Mouse (Mus musculus) left cerebral cortex, adult 2 months (tissue): ENCODE data around the gene Ankrd65. TPM values are rescaled to one million over a fixed set of nuclear protein-coding genes. Genes with fewer than 3 reads are reported as not detected.

Experiments used
- DNase-seq, 2 experiments: peaks; one replicate each; pipeline ENCODE4 v3.0.0; 2021 to 2022; ENCODE audit warnings: low spot score in 2 of 2, mixed read lengths in 1 of 2; ENCODE audit errors: extremely low spot score in 1 of 2
- H3K27ac ChIP-seq: fragments of 200-600 bp; 2 replicates; pipeline ENCODE4 v1.8.1; 2022
- H3K4me3 ChIP-seq: fragments of 200-600 bp; 2 replicates; pipeline ENCODE4 v1.8.1; 2022
- CTCF ChIP-seq: fragments of 200-600 bp; IDR thresholded peaks from 2 replicates; pipeline ENCODE4 v1.8.1; 2022; ENCODE audit warnings: antibody characterized with exemption, mild to moderate bottlenecking, moderate library complexity
- intact Hi-C: fragments of 180-260 bp; cut with DNase I; formaldehyde crosslinking; loops from one replicate; pipeline ENCODE4 v1.15.1; 2025
- microRNA-seq, 2 experiments: library from miRNA; unstranded; fragments of <30 nt; microRNA quantifications; one replicate each; pipeline ENCODE4 v1.2.0; 2021
- total RNA-seq, 2 experiments: library from RNA; stranded (reverse); gene quantifications; 2 replicates each; pipeline ENCODE4 v1.2.3; 2021

Ankrd65 gene
- total RNA-seq, 2 experiments from 2014 or later = 0.29 TPM; not detected in 1

GRCm38 (mm10) chr4:155841003-155841454 is 50.8 kb downstream of the Ankrd65 start:
- peak overlapping the region; percentile 38 for H3K4me3 ChIP-seq
- intact Hi-C loops = no loop called here
- DNase-seq = peak in 1 of 2 experiments; percentile 36
- TF ChIP-seq CTCF = peak; percentile 22
- H3K27ac ChIP-seq = no peak overlapping the region

GRCm38 (mm10) chr4:155841651-155842270 is 51.5 kb downstream of the Ankrd65 start:
- Histone ChIP-seq H3K4me3 (no peak overlapping the region), H3K27ac (no peak overlapping the region)
- intact Hi-C loops = no loop called here
- no peak for TF ChIP-seq CTCF
- DNase-seq = no peak

- DNase-seq = no peak
- TF ChIP-seq CTCF = no peak
- intact Hi-C loops = no loop called here
- no peak overlapping the region for H3K27ac ChIP-seq
- H3K4me3 ChIP-seq = no peak overlapping the region
Observed at GRCm38 (mm10) chr4:155843231-155843630, 53.0 kb downstream of the Ankrd65 start.

GRCm38 (mm10) chr4:155846871-155847578 is 56.8 kb downstream of the Ankrd65 start, which contains the start of gene Dvl1:
Gene Dvl1 (plus strand): TSS chr4:155847402.
- intact Hi-C loops = loop anchor here (2.0 kb wide), 1 partner anchor 16 kb away; the partner anchor contains the start of gene Aurkaip1
- DNase-seq = peak; percentile 94 to 99
- Histone ChIP-seq H3K4me3 (peak within 1 kb of the TSS; percentile 77), H3K27ac (peak within 1 kb of the TSS; percentile 91)
- TF ChIP-seq CTCF = peak; percentile 51

GRCm38 (mm10) chr4:155847591-155848352 is 57.5 kb downstream of the Ankrd65 start:
- intact Hi-C loops = loop anchor here (2.0 kb wide), 1 partner anchor 17 kb away; the partner anchor contains the start of gene Aurkaip1

GRCm38 (mm10) chr4:155848434-155849095 is 58.3 kb downstream of the Ankrd65 start:
- intact Hi-C loops = no loop called here
- TF ChIP-seq CTCF = no peak
- peak overlapping the region; percentile 77 for H3K4me3 ChIP-seq
- DNase-seq = no peak
- no peak overlapping the region; the same call in 1 of the 2 replicates for H3K27ac ChIP-seq

More at GRCm38 (mm10) chr4:155847591-155848352, 57.5 kb downstream of the Ankrd65 start:
- Histone ChIP-seq H3K4me3 (peak overlapping the region; percentile 77), H3K27ac (peak overlapping the region; percentile 75)
- TF ChIP-seq CTCF = no peak
- DNase-seq = peak in 1 of 2 experiments; percentile 32

Small RNA genes within 50 kb of the gene (microRNA-seq; reads per million reads assigned to microRNA genes)
- gene Gm27743 = 0 reads per million in 2 experiments

Other genes with a start within 250 kb of the Ankrd65 start
- gene Nadk, start 228.1 kb upstream of the Ankrd65 start, total RNA-seq = 10 to 100 TPM; 55.9 to 58.2 TPM
- 10 to 100 TPM; 47.3 to 50.5 TPM for gene Slc35e2, start 189.0 kb upstream of the Ankrd65 start, total RNA-seq
- 10 to 100 TPM; 46.8 to 56.0 TPM for gene Cdk11b, start 165.6 kb upstream of the Ankrd65 start, total RNA-seq
- not detected for gene Gm10563, start 145.0 kb upstream of the Ankrd65 start, total RNA-seq
- gene Mmp23, start 137.1 kb upstream of the Ankrd65 start, total RNA-seq = 1 to 10 TPM; 4.1 to 5.4 TPM
- gene Mib2, start 121.2 kb upstream of the Ankrd65 start, total RNA-seq = 100 to 1,000 TPM; 133 to 140 TPM
- 10 to 100 TPM; 26.2 to 33.4 TPM for gene Fndc10, start 96.1 kb upstream of the Ankrd65 start, total RNA-seq
- gene Ssu72, start 85.6 kb upstream of the Ankrd65 start, total RNA-seq = 10 to 100 TPM; 89.2 to 98.0 TPM
- gene Tmem240, start 55.6 kb upstream of the Ankrd65 start, total RNA-seq = 10 to 100 TPM; 54.0 to 57.0 TPM
- gene Atad3a, start 29.3 kb upstream of the Ankrd65 start, total RNA-seq = 10 to 100 TPM; 53.0 to 58.8 TPM
- 10 to 100 TPM; 13.6 to 15.9 TPM for gene Vwa1, start 15.7 kb upstream of the Ankrd65 start, total RNA-seq
- gene Tmem88b, start 4.6 kb upstream of the Ankrd65 start, total RNA-seq = 10 to 100 TPM; 16.4 to 16.8 TPM
- 10 to 100 TPM; 82.7 to 84.8 TPM for gene Mrpl20, start 12.4 kb downstream of the Ankrd65 start, total RNA-seq
- gene Ccnl2, start 22.1 kb downstream of the Ankrd65 start, total RNA-seq = 10 to 100 TPM; 74.8 to 83.4 TPM
- 100 to 1,000 TPM in 1 of 2 experiments, 10 to 100 TPM in 1; 98.5 to 101 TPM for gene Aurkaip1, start 40.8 kb downstream of the Ankrd65 start, total RNA-seq
- 1 to 10 TPM; 5.9 to 8.0 TPM for gene Mxra8, start 49.2 kb downstream of the Ankrd65 start, total RNA-seq
- 10 to 100 TPM; 94.0 to 96.3 TPM for gene Dvl1, start 57.0 kb downstream of the Ankrd65 start, total RNA-seq
- under 1 TPM; 0.23 to 0.30 TPM for gene Tas1r3, start 72.9 kb downstream of the Ankrd65 start, total RNA-seq
- gene Cptp, start 79.0 kb downstream of the Ankrd65 start, total RNA-seq = 10 to 100 TPM; 21.7 to 28.9 TPM
- gene Ints11, start 79.1 kb downstream of the Ankrd65 start, total RNA-seq = 10 to 100 TPM; 37.3 to 41.1 TPM
- gene Pusl1, start 101.3 kb downstream of the Ankrd65 start, total RNA-seq = 10 to 100 TPM; 55.0 to 61.2 TPM
- gene Acap3, start 101.4 kb downstream of the Ankrd65 start, total RNA-seq = 100 to 1,000 TPM; 139 to 152 TPM
- 10 to 100 TPM; 70.3 to 80.5 TPM for gene Ube2j2, start 153.4 kb downstream of the Ankrd65 start, total RNA-seq
- gene C1qtnf12, start 171.9 kb downstream of the Ankrd65 start, total RNA-seq = 10 to 100 TPM; 18.9 to 19.7 TPM
- gene B3galt6, start 202.2 kb downstream of the Ankrd65 start, total RNA-seq = 10 to 100 TPM in 1 of 2 experiments, 1 to 10 TPM in 1; 9.1 to 10.8 TPM
- gene Sdf4, start 202.4 kb downstream of the Ankrd65 start, total RNA-seq = 100 to 1,000 TPM; 187 to 193 TPM
- gene Tnfrsf4, start 223.4 kb downstream of the Ankrd65 start, total RNA-seq = 1 to 10 TPM; 1.7 to 2.4 TPM
- gene Tnfrsf18, start 235.7 kb downstream of the Ankrd65 start, total RNA-seq = not detected